Mouse (Mus musculus) liver, embryonic 14.5 days (tissue): ENCODE measurements around the gene Tmem242.
A peak's percentile ranks its signal among the peaks of the same experiment; 100 is the strongest.

Experiments
- CTCF ChIP-seq: IDR thresholded peaks from 2 replicates; pipeline ENCODE4 v1.5.1; 2016; ENCODE audit warnings: antibody characterized with exemption, low read depth, control low read depth
- EP300 ChIP-seq: IDR thresholded peaks from 2 replicates; pipeline ENCODE4 v1.6.1; 2016; ENCODE audit warnings: antibody characterized with exemption, low read depth

DNA sequence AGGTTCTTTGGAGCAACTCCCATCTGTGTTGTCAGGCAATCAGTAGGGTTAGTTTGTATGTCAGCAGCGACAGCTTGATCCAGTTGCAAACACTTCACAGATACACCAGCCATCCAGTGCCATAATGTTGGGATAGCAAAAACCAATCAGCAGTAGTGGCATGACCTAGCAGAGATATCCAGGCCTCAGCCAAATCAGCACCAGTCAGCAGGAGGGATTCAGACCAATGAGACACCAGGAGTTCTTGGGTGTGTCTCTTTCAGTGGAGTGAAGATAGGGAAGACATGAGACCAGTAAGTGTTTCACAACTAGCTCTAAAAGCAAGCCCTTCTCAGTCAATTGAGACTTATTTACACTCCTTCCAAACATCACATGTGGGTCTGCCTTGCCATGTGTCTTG, 44.6 kb upstream of the Tmem242 start:
- TF ChIP-seq EP300 (peak; percentile 73), CTCF (0 out of 2 replicates have a peak, but pooled peaks have one; percentile 1)
